Mouse (Mus musculus): ENCODE measurements at regions not wholly inside any gene's neighbourhood (a gene's known extent, or its start where the extent isn't known, plus 50 kb on each side); places are given as distances from the start of the nearest gene placed in this dataset.
A peak's percentile ranks its signal among the peaks of the same experiment; 100 is the strongest.
"Not testable (repeated sequence)": the region's sequence is repeated elsewhere in the genome, so short reads cannot be mapped to it uniquely, and the experiment has no call there.

DNA sequence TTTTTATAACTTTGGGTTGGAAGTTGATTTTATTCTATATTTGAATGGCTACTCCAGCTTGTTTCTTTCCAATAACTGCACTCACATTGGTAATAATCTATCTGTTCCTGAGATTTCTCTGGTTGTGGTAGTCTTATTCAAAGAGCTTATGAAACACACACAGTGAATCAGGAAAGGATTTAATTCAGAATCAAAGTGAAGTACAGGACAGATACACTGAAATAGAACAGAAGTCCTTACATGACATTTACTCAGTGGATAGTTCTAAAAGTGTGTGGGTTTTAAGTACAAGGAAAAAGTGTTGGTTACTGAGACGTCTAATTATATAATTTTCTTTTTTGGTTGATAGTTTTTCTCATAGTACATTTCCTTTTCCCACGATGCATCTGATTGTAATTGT lies 859.7 kb downstream of the Rpia start:
- no peaks in the 10 kb centered on the region for H3K36me3 ChIP-seq
- 89% methylated on average over 2 of the region's 2 CpGs for WGBS

DNA sequence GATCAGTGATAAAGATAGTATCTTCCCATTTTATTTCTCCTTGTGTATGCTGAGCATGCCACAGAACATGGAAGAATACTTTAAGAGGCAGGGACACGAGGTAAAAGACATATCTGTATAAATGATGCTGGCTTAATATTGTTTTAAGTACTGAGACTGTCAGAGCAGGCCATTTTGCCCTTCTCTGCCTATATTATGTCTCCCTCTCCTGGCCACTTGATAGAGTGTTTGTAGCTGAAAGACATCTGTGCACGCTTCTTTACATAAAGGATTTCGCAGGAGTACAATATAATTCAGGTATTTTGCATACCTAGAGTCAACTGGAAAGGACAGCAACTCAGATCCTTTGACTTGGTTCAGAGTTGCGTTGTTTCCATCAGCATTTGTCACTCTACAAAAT lies 877.3 kb downstream of the Rpia start:
- Histone ChIP-seq H3K36me3 (no peaks in the 10 kb centered on the region), H3K4me3 (no peak overlapping the region), H3K9me3 (no peaks in the 10 kb centered on the region), H3K4me1 (replicated peaks) (no peaks in the 10 kb centered on the region), H3K27ac (no peak overlapping the region), H3K4me2 (no peak overlapping the region), H3K9ac (no peak overlapping the region), H3K27me3 (no peaks in the 10 kb centered on the region)
- ATAC-seq (ENCODE audit: low FRiP score) = no peak
- 70% methylated on average over 4 of the region's 4 CpGs for whole genome bisulfite sequencing

More for the DNA sequence above, 859.7 kb downstream of the Rpia start:
- H3K27me3 ChIP-seq = no peaks in the 10 kb centered on the region
- no peak for ATAC-seq (ENCODE audit: low FRiP score)
- H3K27ac ChIP-seq = no peak overlapping the region
- H3K4me1 ChIP-seq (replicated peaks) = no peaks in the 10 kb centered on the region
- no peak overlapping the region for H3K4me2 ChIP-seq
- no peak overlapping the region for H3K4me3 ChIP-seq
- H3K9me3 ChIP-seq = no peaks in the 10 kb centered on the region; the same call in 1 of the 2 replicates
- H3K9ac ChIP-seq = no peak overlapping the region

DNA sequence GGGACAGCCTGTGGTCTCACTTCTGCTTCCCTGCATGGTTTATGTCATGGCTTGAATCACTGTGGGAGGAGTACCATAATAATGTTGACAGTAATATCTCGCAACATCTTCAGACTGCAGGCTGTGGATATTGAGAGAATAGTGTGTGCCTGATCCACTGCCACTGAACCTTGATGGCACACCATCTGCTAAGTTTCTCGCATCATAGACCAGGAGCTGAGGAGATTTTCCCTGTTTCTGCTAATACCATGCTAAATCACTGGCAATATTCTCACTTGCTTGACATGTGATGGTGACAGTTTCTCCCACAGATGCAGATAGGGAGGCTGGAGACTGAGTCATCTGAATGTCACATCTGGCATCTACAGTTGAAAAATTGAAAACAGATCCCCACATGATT lies 912.7 kb downstream of the Rpia start:
- 76% methylated on average over 2 of the region's 2 CpGs for WGBS

DNA sequence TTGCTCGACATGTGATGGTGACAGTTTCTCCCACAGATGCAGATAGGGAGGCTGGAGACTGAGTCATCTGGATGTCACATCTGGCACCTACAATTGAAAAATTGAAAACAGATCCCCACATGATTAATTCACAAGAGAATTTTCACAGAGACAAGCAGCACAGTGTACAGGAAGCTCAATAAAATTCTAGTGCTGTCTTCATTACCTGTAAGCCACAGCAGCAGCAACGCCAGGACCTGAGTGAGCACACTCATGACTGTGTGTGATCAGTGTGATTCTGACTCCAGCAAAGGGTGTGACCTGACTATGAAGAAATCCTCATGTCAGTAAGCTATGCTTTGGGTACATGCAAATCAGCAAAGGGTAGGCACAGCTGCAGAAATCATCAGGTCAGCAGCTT lies 933.4 kb downstream of the Rpia start:
- H3K4me2 ChIP-seq; H3K9me3 ChIP-seq; H3K36me3 ChIP-seq; H3K9ac ChIP-seq; H3K4me3 ChIP-seq; H3K27ac ChIP-seq; H3K27me3 ChIP-seq; H3K4me1 ChIP-seq (replicated peaks); ATAC-seq (ENCODE audit: low FRiP score): not testable (repeated sequence)
- 88% methylated on average over 2 of the region's 2 CpGs for WGBS

More for the DNA sequence above, 912.7 kb downstream of the Rpia start:
- Histone ChIP-seq H3K9me3 (no peaks in the 10 kb centered on the region), H3K4me2 (no peak overlapping the region), H3K27ac (no peak overlapping the region), H3K9ac (no peak overlapping the region), H3K4me3 (no peak overlapping the region), H3K36me3 (no peaks in the 10 kb centered on the region), H3K27me3 (no peaks in the 10 kb centered on the region), H3K4me1 (replicated peaks) (no peaks in the 10 kb centered on the region)
- ATAC-seq (ENCODE audit: low FRiP score) = 0 out of 2 replicates have a peak, but pooled peaks have one; percentile 17

DNA sequence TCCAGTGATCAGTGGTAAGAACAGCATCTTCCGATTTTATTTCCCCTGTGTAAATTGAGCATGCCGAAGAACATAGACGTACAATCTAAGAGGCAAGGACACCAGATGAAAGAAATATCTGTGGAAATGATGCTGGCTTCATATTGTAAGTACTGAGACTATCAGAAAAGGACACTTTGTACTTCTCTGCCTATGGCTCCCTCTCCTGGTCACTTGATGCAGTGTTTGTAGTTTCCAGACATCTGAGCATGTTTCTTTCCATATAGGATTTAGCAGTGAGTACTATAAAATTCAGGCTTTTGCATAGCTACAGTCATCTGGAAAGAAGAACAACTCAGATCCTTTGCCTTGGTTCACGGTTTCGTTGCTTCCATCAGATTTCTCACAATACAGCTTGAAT lies 963.4 kb downstream of the Rpia start:
- ATAC-seq (ENCODE audit: low FRiP score); H3K36me3 ChIP-seq; H3K4me1 ChIP-seq (replicated peaks); H3K9ac ChIP-seq; H3K27ac ChIP-seq; H3K4me2 ChIP-seq; H3K27me3 ChIP-seq; H3K4me3 ChIP-seq; H3K9me3 ChIP-seq: not testable (repeated sequence)
- WGBS = 79% methylated on average over 5 of the region's 5 CpGs

DNA sequence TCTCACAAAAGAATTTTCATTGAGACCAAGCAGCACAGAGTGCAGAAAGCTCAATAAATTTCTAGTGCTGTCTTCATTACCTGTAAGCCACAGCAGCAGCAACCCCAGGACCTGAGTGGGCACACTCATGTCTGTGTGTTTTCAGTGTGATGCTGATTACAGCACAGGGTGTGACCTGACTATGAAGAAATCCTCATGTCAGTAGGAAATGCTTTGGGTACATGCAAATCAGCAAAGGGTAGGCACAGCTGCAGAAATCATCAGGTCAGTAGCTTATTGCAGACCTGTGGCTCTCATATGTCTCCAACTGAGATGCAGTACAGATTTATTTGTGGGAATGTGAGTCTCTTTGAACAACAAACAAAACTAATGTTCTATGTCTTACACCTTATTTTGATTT lies 977.1 kb downstream of the Rpia start:
- not testable (repeated sequence) for H3K4me3 ChIP-seq; H3K27me3 ChIP-seq; H3K4me2 ChIP-seq; H3K36me3 ChIP-seq; H3K27ac ChIP-seq; H3K9ac ChIP-seq; ATAC-seq (ENCODE audit: low FRiP score); H3K9me3 ChIP-seq; H3K4me1 ChIP-seq (replicated peaks)

DNA sequence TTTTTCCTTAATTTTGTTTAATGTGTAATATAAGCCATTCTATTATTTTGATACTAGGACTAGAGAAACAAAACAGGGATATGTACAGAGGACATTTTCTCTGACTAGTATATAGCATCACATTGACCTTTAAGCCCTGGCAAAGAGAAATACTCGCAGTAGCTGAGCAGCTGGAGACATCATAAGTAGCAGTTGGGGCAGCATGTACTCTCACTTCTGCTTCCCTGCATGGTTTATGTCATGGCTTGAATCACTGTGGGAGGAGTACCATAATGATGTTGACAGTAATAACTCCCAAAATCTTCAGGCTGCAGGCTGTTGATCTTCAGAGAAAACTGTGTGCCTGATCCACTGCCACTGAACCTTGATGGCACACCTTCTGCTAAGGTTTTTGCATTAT lies 977.7 kb downstream of the Rpia start:
- not testable (repeated sequence) for H3K9me3 ChIP-seq; H3K4me3 ChIP-seq; H3K9ac ChIP-seq; H3K27me3 ChIP-seq; H3K27ac ChIP-seq; H3K4me1 ChIP-seq (replicated peaks); H3K36me3 ChIP-seq; ATAC-seq (ENCODE audit: low FRiP score); H3K4me2 ChIP-seq
- WGBS = 72% methylated on average over 1 of the region's 1 CpGs

DNA sequence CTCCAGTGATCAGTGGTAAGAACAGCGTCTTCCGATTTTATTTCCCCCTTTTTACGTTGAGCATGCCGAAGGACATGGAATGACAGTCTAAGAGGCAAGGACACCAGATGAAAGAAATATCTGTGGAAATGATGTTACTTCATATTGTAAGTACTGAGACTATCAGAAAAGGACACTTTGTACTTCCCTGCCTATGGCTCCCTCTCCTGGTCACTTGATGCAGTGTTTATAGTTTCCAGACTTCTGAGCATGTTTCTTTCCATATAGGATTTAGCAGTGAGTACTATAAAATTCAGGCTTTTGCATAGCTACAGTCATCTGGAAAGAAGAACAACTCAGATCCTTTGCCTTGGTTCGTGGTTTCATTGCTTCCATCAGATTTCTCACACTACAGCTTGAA lies 1011.7 kb downstream of the Rpia start:
- not testable (repeated sequence) for H3K4me2 ChIP-seq; H3K36me3 ChIP-seq; H3K27me3 ChIP-seq; H3K4me3 ChIP-seq; H3K27ac ChIP-seq; H3K9ac ChIP-seq; ATAC-seq (ENCODE audit: low FRiP score); H3K9me3 ChIP-seq; H3K4me1 ChIP-seq (replicated peaks)
- WGBS = 73% methylated on average over 5 of the region's 5 CpGs

DNA sequence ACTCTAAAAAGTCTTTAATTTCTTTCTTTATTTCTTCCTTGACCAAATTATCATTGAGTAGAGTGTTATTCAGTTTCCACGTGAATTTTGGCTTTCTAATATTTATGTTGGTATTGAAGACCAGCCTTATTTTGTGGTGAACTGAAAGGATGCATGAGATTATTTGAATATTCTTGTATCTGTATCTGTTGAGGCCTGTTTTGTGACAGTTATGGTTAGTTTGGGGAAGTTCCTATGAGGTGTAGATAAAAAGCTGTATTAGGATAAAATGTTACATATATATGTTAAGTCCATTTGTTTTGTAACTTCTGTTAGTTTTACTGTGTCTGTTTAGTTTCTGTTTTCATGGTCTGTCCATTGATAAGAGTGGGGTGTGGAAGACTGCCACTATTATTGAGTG lies 1014.7 kb downstream of the Rpia start:
- H3K27me3 ChIP-seq; H3K27ac ChIP-seq; H3K36me3 ChIP-seq; H3K9me3 ChIP-seq; H3K9ac ChIP-seq; H3K4me2 ChIP-seq; H3K4me3 ChIP-seq; ATAC-seq (ENCODE audit: low FRiP score); H3K4me1 ChIP-seq (replicated peaks): not testable (repeated sequence)
- 64% methylated on average over 1 of the region's 1 CpGs for WGBS

DNA sequence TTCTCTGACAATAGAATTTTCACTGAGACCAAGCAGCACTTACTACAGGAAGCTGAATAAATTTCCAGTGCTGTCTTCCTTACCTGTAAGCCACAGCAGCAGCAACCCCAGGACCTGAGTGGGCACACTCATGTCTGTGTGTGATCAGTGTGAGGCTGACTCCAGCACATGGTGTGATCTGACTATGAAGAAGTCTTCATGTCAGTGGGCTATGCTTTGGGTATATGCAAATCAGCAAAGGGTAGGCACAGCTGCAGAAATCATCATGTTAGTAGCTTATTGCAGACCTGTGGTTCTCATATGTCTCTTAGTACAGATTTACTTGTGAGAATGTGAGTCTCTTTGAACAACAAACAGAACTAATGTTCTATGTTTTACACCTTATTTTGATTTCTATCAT lies 1027.2 kb downstream of the Rpia start:
- no peak overlapping the region for H3K4me3 ChIP-seq
- H3K4me2 ChIP-seq = no peak overlapping the region
- H3K27me3 ChIP-seq = no peaks in the 10 kb centered on the region
- H3K9ac ChIP-seq = no peak overlapping the region
- no peak overlapping the region for H3K27ac ChIP-seq
- H3K4me1 ChIP-seq (replicated peaks) = no peaks in the 10 kb centered on the region
- no peak for ATAC-seq (ENCODE audit: low FRiP score)
- H3K9me3 ChIP-seq = no peaks in the 10 kb centered on the region
- no peaks in the 10 kb centered on the region for H3K36me3 ChIP-seq

DNA sequence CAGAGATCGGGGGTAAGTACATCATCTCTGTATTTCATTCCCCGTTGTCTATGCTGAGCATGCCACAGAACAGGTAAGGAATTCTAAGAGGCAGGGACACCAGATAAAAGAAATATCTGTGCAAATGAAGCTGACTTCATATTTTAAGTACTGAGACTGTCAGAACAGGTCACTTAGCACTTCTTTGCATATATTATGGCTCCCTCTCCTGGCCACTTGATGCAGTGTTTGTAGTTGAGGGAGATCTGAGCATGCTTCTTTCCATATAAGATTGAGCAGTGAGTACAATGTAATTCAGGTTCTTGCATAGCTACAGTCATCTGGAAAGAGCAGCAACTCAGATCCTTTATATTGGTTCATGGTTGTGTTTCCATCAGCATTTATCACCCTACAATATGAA lies 1033.4 kb downstream of the Rpia start:
- Histone ChIP-seq H3K27me3 (no peaks in the 10 kb centered on the region), H3K36me3 (no peaks in the 10 kb centered on the region), H3K4me1 (replicated peaks) (no peaks in the 10 kb centered on the region), H3K9me3 (no peaks in the 10 kb centered on the region), H3K9ac (no peak overlapping the region), H3K4me3 (no peak overlapping the region), H3K27ac (no peak overlapping the region), H3K4me2 (no peak overlapping the region)
- WGBS = 88% methylated on average over 2 of the region's 2 CpGs
- no peak for ATAC-seq (ENCODE audit: low FRiP score)

DNA sequence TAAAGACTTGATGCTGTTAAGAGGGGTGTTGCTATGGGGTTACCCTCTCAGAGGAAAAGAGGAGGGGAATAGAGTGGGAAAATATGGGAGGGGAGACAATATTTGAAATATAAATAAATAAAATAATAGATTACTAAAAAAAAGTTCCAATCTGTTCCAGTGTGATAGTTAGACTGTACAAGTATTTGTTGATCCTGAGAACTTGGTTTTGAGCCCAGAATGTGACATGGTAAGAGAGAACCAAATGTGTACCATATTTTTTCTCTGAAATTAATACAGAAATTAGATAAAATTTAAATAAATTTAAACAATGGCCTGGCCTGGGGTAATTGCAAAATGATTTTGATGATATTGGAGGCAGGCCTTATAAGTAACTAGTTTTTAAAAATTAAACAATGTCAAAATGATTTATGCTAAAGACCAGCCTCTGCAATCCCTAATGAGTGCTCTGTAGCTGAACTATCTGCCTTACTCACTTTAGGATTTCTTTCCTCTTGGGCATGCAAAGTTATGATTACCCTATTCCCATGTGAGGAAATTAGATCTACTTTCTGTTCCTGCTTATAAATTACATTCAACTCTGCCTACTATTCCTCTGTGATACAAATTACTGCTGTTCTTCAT lies 1052.9 kb downstream of the Rpia start:
- Histone ChIP-seq H3K4me2 (no peak overlapping the region), H3K4me3 (no peak overlapping the region), H3K27ac (no peak overlapping the region), H3K36me3 (no peaks in the 10 kb centered on the region), H3K9ac (no peak overlapping the region), H3K9me3 (0 out of 2 replicates have a peak, but pooled peaks cover 2% of the 10 kb centered on the region), H3K27me3 (no peaks in the 10 kb centered on the region), H3K4me1 (replicated peaks) (no peaks in the 10 kb centered on the region)
- ATAC-seq (ENCODE audit: low FRiP score) = no peak

DNA sequence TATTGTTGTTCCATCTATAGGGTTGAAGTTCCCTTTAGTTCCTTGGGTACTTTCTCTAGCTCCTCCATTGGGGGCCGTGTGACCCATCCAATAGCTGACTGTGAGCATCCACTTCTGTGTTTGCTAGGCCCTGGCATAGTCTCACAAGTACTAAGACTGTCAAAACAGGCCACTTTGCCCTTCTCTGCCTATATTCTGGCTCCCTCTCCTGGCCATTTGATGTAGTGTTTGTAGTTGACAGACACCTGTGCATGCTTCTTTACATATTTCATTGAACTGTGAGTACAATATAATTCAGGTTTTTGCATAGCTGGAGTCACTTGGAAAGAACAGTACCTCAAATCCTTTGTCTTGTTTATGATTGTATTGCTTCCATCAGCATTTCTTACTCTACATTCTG lies 1059.2 kb downstream of the Rpia start:
- not testable (repeated sequence) for H3K4me2 ChIP-seq; H3K9ac ChIP-seq; H3K27me3 ChIP-seq; H3K9me3 ChIP-seq; H3K36me3 ChIP-seq; H3K4me3 ChIP-seq; H3K4me1 ChIP-seq (replicated peaks); H3K27ac ChIP-seq; ATAC-seq (ENCODE audit: low FRiP score)
- 39% methylated on average over 1 of the region's 1 CpGs for WGBS

DNA sequence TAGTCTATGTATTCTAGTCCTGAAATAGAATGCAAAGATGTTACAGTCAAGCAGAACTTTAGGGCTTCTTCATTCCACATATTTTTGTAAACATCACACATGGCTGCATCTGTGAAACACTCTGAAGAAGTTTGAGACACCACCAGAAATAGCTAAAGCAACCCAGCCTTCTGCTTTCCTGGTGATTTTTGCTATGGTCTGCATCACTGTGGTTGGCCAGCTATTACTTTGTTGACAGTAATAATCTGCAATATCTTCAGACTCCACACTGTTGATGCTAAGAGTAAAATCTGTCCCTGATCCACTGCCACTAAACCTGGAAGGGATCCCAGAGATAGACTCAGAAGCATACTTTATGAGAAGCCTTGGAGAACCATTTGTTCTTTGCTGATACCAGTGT lies 1065.7 kb downstream of the Rpia start:
- no peak for ATAC-seq (ENCODE audit: low FRiP score)

More for the DNA sequence above, 1065.7 kb downstream of the Rpia start:
- Histone ChIP-seq H3K4me2 (no peak overlapping the region), H3K4me1 (replicated peaks) (no peaks in the 10 kb centered on the region), H3K27me3 (no peaks in the 10 kb centered on the region), H3K27ac (no peak overlapping the region), H3K9ac (no peak overlapping the region), H3K36me3 (no peaks in the 10 kb centered on the region), H3K9me3 (no peaks in the 10 kb centered on the region), H3K4me3 (no peak overlapping the region)

Data from hindbrain, embryonic 13.5 days (tissue).